Mouse (Mus musculus): ENCODE data around the gene Sirt7.

GRCm38 (mm10) chr11:120617519-120618112 is 7.4 kb downstream of the Sirt7 start, which contains the start of gene Pcyt2:
- TF ChIP-seq CTCF (IDR thresholded peaks at IDR 0.05; ENCODE audit: low read depth) (no peak), EP300 (optimal IDR thresholded peaks at IDR 0.05) (no peak)

Measured in stomach, postnatal 0 days (tissue).